Mouse (Mus musculus): ENCODE data around the gene Sprr2h.

GRCm38 (mm10) chr3:92385385-92385784, at the start of gene Sprr2h:
- TF ChIP-seq CTCF (IDR thresholded peaks at IDR 0.05; ENCODE audit: low read depth) (no peak), EP300 (IDR thresholded peaks at IDR 0.05; ENCODE audit: low read depth) (no peak)

Measured in liver, postnatal 0 days (tissue).